In the genomic region with DNA sequence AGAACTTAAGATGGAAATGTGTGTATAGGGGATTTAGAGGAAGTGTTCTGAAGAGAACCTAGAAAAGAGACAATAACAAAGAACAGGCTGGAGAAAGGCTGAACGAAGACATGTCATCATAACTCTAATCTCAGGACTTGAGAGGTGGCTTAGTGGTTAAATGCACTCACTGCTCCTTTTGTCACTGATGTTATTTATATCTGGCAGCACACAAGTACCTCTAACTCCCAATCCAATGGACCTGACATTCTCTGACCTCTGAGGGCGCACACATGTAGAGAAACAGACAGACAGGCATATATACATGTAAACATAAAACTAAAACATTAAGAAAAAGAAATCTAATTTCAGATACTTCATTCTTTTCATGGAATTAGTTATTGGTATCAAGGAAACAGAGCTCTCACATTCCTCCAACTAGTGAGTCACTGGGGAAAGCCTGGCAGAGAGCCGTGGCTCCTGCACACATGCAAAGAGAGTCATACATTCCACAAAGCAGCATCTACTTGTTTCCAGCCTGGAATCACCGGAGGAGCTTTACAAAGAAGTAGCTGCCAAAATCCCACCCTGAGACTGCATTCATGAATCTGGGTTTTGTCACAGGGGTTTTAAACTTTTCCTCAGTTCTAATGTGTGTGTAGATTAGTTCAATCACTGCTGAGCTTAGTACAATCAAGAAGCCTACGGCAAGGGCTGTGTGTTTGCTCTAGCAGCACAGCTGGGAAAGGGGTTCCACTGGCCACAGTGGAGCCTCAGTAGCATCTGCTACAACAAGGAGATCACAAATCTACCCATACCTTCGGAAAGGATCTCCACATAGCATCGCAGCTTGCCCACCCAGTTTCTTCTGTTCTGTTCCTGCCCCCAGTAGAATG, we compare ENCODE assay signal across 8 mouse cellular contexts.
DNase-seq lines count a peak whose midpoint lies in the region; ATAC-seq and TF ChIP-seq lines count a peak whose summit lies in the region.

No protein-coding gene starts in this region.

- intact Hi-C loops in left cerebral cortex, postnatal 25 days (cut with DNase I): no loop called here

- DNase-seq in forebrain, postnatal 0 days: peak; percentile 33
- DNase-seq in adrenal gland, adult 2 months: peak; percentile 53
- peak; percentile 37 to 78 for DNase-seq in left cerebral cortex, postnatal 25 days (ENCODE audit: low spot score in 2 of 2)
- no peak for DNase-seq in kidney, postnatal 14 days
- DNase-seq in spleen, postnatal 36 days (ENCODE audit: low spot score in 2 of 2): no peak

- no peak overlapping the region for H3K4me2 ChIP-seq in forebrain, postnatal 0 days (ENCODE audit: low read depth)
- no peak overlapping the region for H3K4me2 ChIP-seq in forebrain, embryonic 15.5 days (replicated peaks)
- peak overlapping the region; percentile 31; the same call in 1 of the 2 replicates for H3K4me2 ChIP-seq in heart, embryonic 14.5 days (ENCODE audit: low read length)

- H3K9me3 ChIP-seq in forebrain, postnatal 0 days (ENCODE audit: low read length): no peaks in the 10 kb centered on the region
- H3K9me3 ChIP-seq in forebrain, embryonic 15.5 days: no peaks in the 10 kb centered on the region
- H3K9me3 ChIP-seq in heart, embryonic 14.5 days (ENCODE audit: control insufficient read depth, low read length): no peaks in the 10 kb centered on the region

- WGBS in forebrain, postnatal 0 days: 67% methylated on average over 7 of the region's 7 CpGs
- WGBS in forebrain, embryonic 15.5 days: 80% methylated on average over 7 of the region's 7 CpGs
- WGBS in heart, embryonic 14.5 days: 16% methylated on average over 7 of the region's 7 CpGs

- no peak overlapping the region for H3K4me3 ChIP-seq in forebrain, postnatal 0 days (ENCODE audit: low read depth, low read length)
- H3K4me3 ChIP-seq in forebrain, embryonic 15.5 days: no peak overlapping the region
- no peak overlapping the region for H3K4me3 ChIP-seq in heart, embryonic 14.5 days (ENCODE audit: control insufficient read depth in 1 of 2, insufficient read depth in 1 of 2, low read depth in 1 of 2, low read length in 2 of 2)

- ATAC-seq in forebrain, postnatal 0 days: no peak
- ATAC-seq in forebrain, embryonic 15.5 days (replicated peaks): no peak
- ATAC-seq in heart, embryonic 14.5 days (ENCODE audit: insufficient number of reproducible peaks, insufficient read depth, low FRiP score, low read depth): peak; percentile 87
- ATAC-seq in inflammation-experienced regulatory T-cells, adult 6 months: no peak

- H3K27me3 ChIP-seq in forebrain, postnatal 0 days (ENCODE audit: insufficient read depth, low read length): no peaks in the 10 kb centered on the region
- H3K27me3 ChIP-seq in forebrain, embryonic 15.5 days: no peaks in the 10 kb centered on the region
- H3K27me3 ChIP-seq in heart, embryonic 14.5 days (ENCODE audit: control insufficient read depth, insufficient read depth, low read length): no peaks in the 10 kb centered on the region

- no peak overlapping the region for H3K27ac ChIP-seq in forebrain, postnatal 0 days (ENCODE audit: low read depth, low read length)
- no peak overlapping the region for H3K27ac ChIP-seq in forebrain, embryonic 15.5 days (replicated peaks)
- peak overlapping the region; percentile 76 to 90 for H3K27ac ChIP-seq in heart, embryonic 14.5 days (replicated peaks in 1 of 2; ENCODE audit: control insufficient read depth in 1 of 2, insufficient read depth in 1 of 2, low read depth in 2 of 2, low read length in 2 of 2)

- H3K9ac ChIP-seq in forebrain, postnatal 0 days: no peak overlapping the region
- H3K9ac ChIP-seq in forebrain, embryonic 15.5 days (replicated peaks): no peak overlapping the region
- H3K9ac ChIP-seq in heart, embryonic 14.5 days (ENCODE audit: low read length): no peak overlapping the region

- TF ChIP-seq CTCF in forebrain, postnatal 0 days (IDR thresholded peaks at IDR 0.05; ENCODE audit: low read depth): no peak

- H3K4me1 ChIP-seq in forebrain, postnatal 0 days (ENCODE audit: insufficient read depth): no peaks in the 10 kb centered on the region
- H3K4me1 ChIP-seq in forebrain, embryonic 15.5 days: no peaks in the 10 kb centered on the region
- peaks cover 10 to 33% of the 10 kb centered on the region in 2 experiments for H3K4me1 ChIP-seq in heart, embryonic 14.5 days (ENCODE audit: control insufficient read depth in 2 of 2, insufficient read depth in 2 of 2, low read length in 2 of 2)

- H3K36me3 ChIP-seq in forebrain, postnatal 0 days (ENCODE audit: insufficient read depth): no peaks in the 10 kb centered on the region
- no peaks in the 10 kb centered on the region for H3K36me3 ChIP-seq in forebrain, embryonic 15.5 days
- no peaks in the 10 kb centered on the region for H3K36me3 ChIP-seq in heart, embryonic 14.5 days (ENCODE audit: control insufficient read depth, insufficient read depth, low read length)

Comparison
In these comparisons a context has a peak if more than half of its experiments do, and no peak if none do; other contexts are left out.
1. DNase-seq: peak in forebrain, postnatal 0 days (single experiment), adrenal gland, adult 2 months (single experiment) and left cerebral cortex, postnatal 25 days (2 of 2); none in kidney, postnatal 14 days (single experiment) and spleen, postnatal 36 days (0 of 2).
2. H3K27ac ChIP-seq: peak in heart, embryonic 14.5 days (2 of 2); none in forebrain, postnatal 0 days (single experiment) and forebrain, embryonic 15.5 days (single experiment).